Mouse (Mus musculus) small intestine, adult 2 months (tissue): Measurements from ENCODE around the gene Ndufb11. TPM values are rescaled to one million over a fixed set of nuclear protein-coding genes. Genes with fewer than 3 reads are reported as not detected.

Source experiments
- H3K27ac ChIP-seq: fragments of 200-500 bp; 2 replicates; pipeline ENCODE4 v1.5.1; 2012; ENCODE audit warnings: low read depth, low read length, control low read depth, inconsistent platforms; ENCODE audit not compliant: insufficient read depth
- H3K27me3 ChIP-seq: fragments of 200-500 bp; 2 replicates; pipeline ENCODE4 v1.6.1; 2012; ENCODE audit warnings: mild to moderate bottlenecking, moderate library complexity, low read length, inconsistent platforms; ENCODE audit not compliant: control insufficient read depth, insufficient read depth
- H3K36me3 ChIP-seq: fragments of 200-500 bp; 2 replicates; pipeline ENCODE4 v1.6.1; 2012; ENCODE audit warnings: mild to moderate bottlenecking, low read length, control low read depth, inconsistent platforms; ENCODE audit not compliant: control insufficient read depth, insufficient read depth
- H3K4me1 ChIP-seq: fragments of 200-500 bp; 2 replicates; pipeline ENCODE4 v1.6.1; 2012; ENCODE audit warnings: low read length, inconsistent platforms, mixed read lengths; ENCODE audit not compliant: control insufficient read depth, insufficient read depth, insufficient read length
- H3K4me3 ChIP-seq: fragments of 200-500 bp; 2 replicates; pipeline ENCODE4 v1.5.1; 2012; ENCODE audit warnings: low read depth, mild to moderate bottlenecking, control low read depth, inconsistent platforms, low read length, moderate library complexity
- CTCF ChIP-seq: fragments of 200-500 bp; IDR thresholded peaks from 2 replicates; pipeline ENCODE4 v1.5.1; 2012; ENCODE audit warnings: low read depth, mild to moderate bottlenecking, control low read depth, inconsistent platforms, low read length, moderate library complexity, mixed read lengths; ENCODE audit not compliant: insufficient replicate concordance, insufficient read length; ENCODE audit errors: extremely low read depth
- POLR2A ChIP-seq: fragments of 200-500 bp; IDR thresholded peaks from 2 replicates; pipeline ENCODE4 v1.6.1; 2012; ENCODE audit warnings: low read depth, mild to moderate bottlenecking, control low read depth, inconsistent platforms, low read length, moderate library complexity
- WGBS: fragments of 180-500 bp; shearing (Covaris S2); methylation state at CpG from one replicate; pipeline ENCODE4 v1.1.7; 2018; 5-methylcytosine and 5-hydroxymethylcytosine counted together
- polyA plus RNA-seq: library from polyadenylated mRNA; depleted of rRNA; stranded (reverse); fragments of >200 nt; gene quantifications from 2 replicates; pipeline ENCODE4 v1.2.3, GENCODE M21; 2012; rRNA removed

Ndufb11 gene
- polyA plus RNA-seq, 1 experiment: 84.3 TPM

DNA sequence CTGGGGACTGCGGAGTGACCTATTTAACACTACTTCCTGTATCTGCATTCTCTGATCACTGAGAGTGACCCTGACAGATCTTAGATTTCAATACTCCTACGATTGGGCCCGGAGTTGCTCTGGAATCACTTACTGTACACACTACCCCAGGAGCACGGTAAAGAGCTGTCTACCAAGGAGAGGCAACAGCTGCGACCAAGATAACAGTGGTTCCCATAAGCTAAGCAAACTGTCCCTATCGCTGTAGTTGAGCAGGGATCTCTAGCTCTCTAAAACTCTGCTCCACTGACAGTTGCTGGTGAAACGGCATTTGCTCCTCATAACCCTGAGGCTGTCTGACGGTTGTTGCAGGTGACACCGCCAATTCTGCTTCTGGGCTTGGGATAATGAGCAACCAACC lies 44.7 kb downstream of the Ndufb11 start:
- WGBS: 66% methylated on average over 9 of the region's 9 CpGs
- TF ChIP-seq CTCF (no peak), POLR2A (no peak)
- Histone ChIP-seq H3K36me3 (no peaks in the 10 kb centered on the region), H3K27ac (no peak overlapping the region), H3K4me1 (peaks cover 6% of the 10 kb centered on the region; the same call in 1 of the 2 replicates), H3K27me3 (no peaks in the 10 kb centered on the region), H3K4me3 (no peak overlapping the region)

DNA sequence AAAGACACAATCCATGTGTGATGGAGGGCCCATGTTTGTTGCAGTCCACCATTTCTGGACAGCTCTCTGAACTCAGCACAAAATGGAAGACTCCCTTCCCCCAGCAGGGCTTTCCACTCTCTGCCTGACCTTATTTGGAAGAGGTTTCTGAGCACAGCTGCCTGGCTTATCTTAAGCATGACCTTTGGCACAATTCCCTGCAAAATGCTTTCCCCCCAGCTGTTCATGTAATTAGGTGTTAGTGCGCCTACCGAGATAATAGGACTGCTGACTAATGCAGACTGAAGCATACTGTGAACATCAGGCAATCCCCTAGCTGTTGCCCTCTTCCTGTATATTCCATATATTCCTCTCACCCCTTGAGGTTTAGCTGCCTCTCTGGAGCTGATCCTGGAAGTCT lies 46.4 kb downstream of the Ndufb11 start:
- TF ChIP-seq CTCF (no peak), POLR2A (no peak)
- WGBS: 41% methylated on average over 2 of the region's 2 CpGs
- no peaks in the 10 kb centered on the region for H3K36me3 ChIP-seq
- no peaks in the 10 kb centered on the region for H3K27me3 ChIP-seq
- peaks cover 6% of the 10 kb centered on the region; the same call in 1 of the 2 replicates for H3K4me1 ChIP-seq
- no peak overlapping the region for H3K4me3 ChIP-seq
- no peak overlapping the region for H3K27ac ChIP-seq

Other genes with a start within 250 kb of the Ndufb11 start
- 0.11 and 0.32 TPM in 2 replicates for gene Jade3, start 191.9 kb downstream of the Ndufb11 start, polyA plus RNA-seq
- gene Rgn, start 67.8 kb downstream of the Ndufb11 start, polyA plus RNA-seq: 0.15 TPM in 1 of 2 replicates, not detected in the other
- 23.3 and 47.4 TPM in 2 replicates for gene Rbm10, start 116 bp downstream of the Ndufb11 start, polyA plus RNA-seq
- 132 and 255 TPM in 2 replicates for gene Uba1, start 40.7 kb upstream of the Ndufb11 start, polyA plus RNA-seq
- 81.2 and 137 TPM in 2 replicates for gene Cdk16, start 70.3 kb upstream of the Ndufb11 start, polyA plus RNA-seq
- gene Usp11, start 86.3 kb upstream of the Ndufb11 start, polyA plus RNA-seq: 1.6 and 3.3 TPM in 2 replicates
- 79.8 and 135 TPM in 2 replicates for gene Araf, start 180.2 kb upstream of the Ndufb11 start, polyA plus RNA-seq